Mouse (Mus musculus) heart, adult 11 months (tissue): Measurements from ENCODE around the gene Sh3bp5.

Source experiments
- DNase-seq: peaks from one replicate; pipeline ENCODE4 v3.0.0; 2022

Sh3bp5 gene

GRCm38 (mm10) chr14:31336369-31337155, 99.3 kb downstream of the Sh3bp5 start, which contains the start of gene Capn7:
Gene Capn7 (plus strand): TSS chr14:31336638.
- peak; percentile 100 for DNase-seq

GRCm38 (mm10) chr14:31335765-31336164, 100.1 kb downstream of the Sh3bp5 start:
- DNase-seq, result peak; percentile 85

GRCm38 (mm10) chr14:31330957-31331356, 104.9 kb downstream of the Sh3bp5 start:
- peak; percentile 76 for DNase-seq

- peak; percentile 80 for DNase-seq
These were observed 106.1 kb downstream of the Sh3bp5 start for GRCm38 (mm10) chr14:31329741-31330140.

- DNase-seq, result peak; percentile 73
These were observed 108.2 kb downstream of the Sh3bp5 start for GRCm38 (mm10) chr14:31327681-31328080.

GRCm38 (mm10) chr14:31327196-31327595, 108.7 kb downstream of the Sh3bp5 start:
- peak; percentile 72 for DNase-seq

- peak; percentile 65 for DNase-seq
These were observed 109.1 kb downstream of the Sh3bp5 start for GRCm38 (mm10) chr14:31326770-31327169.

- DNase-seq, result no peak
These were observed 110.3 kb downstream of the Sh3bp5 start for GRCm38 (mm10) chr14:31325551-31325950.

GRCm38 (mm10) chr14:31324851-31325250, 111.0 kb downstream of the Sh3bp5 start:
- DNase-seq, result peak; percentile 84

GRCm38 (mm10) chr14:31323849-31324792, 111.8 kb downstream of the Sh3bp5 start, which contains the start of gene Dnah1:
Gene Dnah1 (minus strand): TSS chr14:31323896.
- peak; percentile 93 for DNase-seq

GRCm38 (mm10) chr14:31323189-31323588, 112.7 kb downstream of the Sh3bp5 start:
- peak; percentile 79 for DNase-seq

- peak; percentile 72 for DNase-seq
These were observed 113.7 kb downstream of the Sh3bp5 start for GRCm38 (mm10) chr14:31322191-31322590.

GRCm38 (mm10) chr14:31321181-31321580, 114.7 kb downstream of the Sh3bp5 start:
- DNase-seq, result peak; percentile 83

- peak; percentile 80 for DNase-seq
These were observed 116.3 kb downstream of the Sh3bp5 start for GRCm38 (mm10) chr14:31319546-31319945.

GRCm38 (mm10) chr14:31317754-31318153, 118.1 kb downstream of the Sh3bp5 start:
- no peak for DNase-seq

GRCm38 (mm10) chr14:31316613-31317012, 119.3 kb downstream of the Sh3bp5 start:
- no peak for DNase-seq

GRCm38 (mm10) chr14:31313192-31313591, 122.7 kb downstream of the Sh3bp5 start:
- no peak for DNase-seq
